Mouse (Mus musculus) lung, postnatal 0 days (tissue): ENCODE data around the gene Gtdc1. TPM values are rescaled to one million over a fixed set of nuclear protein-coding genes. Genes with fewer than 3 reads are reported as not detected.

ENCODE experiments used
- ATAC-seq: fragments of 200-750 bp; cut with Nextera tagmentation; 2 replicates; pipeline ENCODE4 v1.8.0; 2017; ENCODE audit warnings: moderate library complexity
- DNase-seq: peaks from one replicate; pipeline ENCODE4 v3.0.0-alpha.2; 2016; ENCODE audit warnings: low spot score
- H3K27ac ChIP-seq: fragments of 300-500 bp; sonication (generic); 2 replicates; pipeline ENCODE4 v1.5.1; 2014; ENCODE audit warnings: antibody characterized with exemption, mild to moderate bottlenecking, low read length, mixed read lengths
- H3K27me3 ChIP-seq: fragments of 300-500 bp; sonication (generic); replicated peaks from 2 replicates; pipeline ENCODE4 v1.6.1; 2014; ENCODE audit warnings: low read length, mixed read lengths; ENCODE audit not compliant: insufficient read depth
- H3K36me3 ChIP-seq: fragments of 300-500 bp; sonication (generic); 2 replicates; pipeline ENCODE4 v1.6.1; 2014; ENCODE audit warnings: low read length, mixed read lengths; ENCODE audit not compliant: insufficient read depth
- H3K4me1 ChIP-seq: fragments of 300-500 bp; sonication (generic); 2 replicates; pipeline ENCODE4 v1.6.1; 2014; ENCODE audit warnings: antibody characterized with exemption, low read depth, low read length, mixed read lengths; ENCODE audit not compliant: insufficient read depth
- H3K4me2 ChIP-seq: fragments of 300-500 bp; sonication (generic); replicated peaks from 2 replicates; pipeline ENCODE4 v1.6.1; 2014; ENCODE audit warnings: low read depth, mild to moderate bottlenecking, low read length, moderate library complexity, mixed read lengths
- H3K4me3 ChIP-seq: fragments of 300-500 bp; sonication (generic); 2 replicates; pipeline ENCODE4 v1.5.1; 2014; ENCODE audit warnings: low read depth, low read length
- H3K9ac ChIP-seq: fragments of 300-500 bp; sonication (generic); replicated peaks from 2 replicates; pipeline ENCODE4 v1.6.1; 2014; ENCODE audit warnings: low read depth, mild to moderate bottlenecking
- H3K9me3 ChIP-seq: fragments of 300-500 bp; sonication (generic); 2 replicates; pipeline ENCODE4 v1.6.1; 2016; ENCODE audit warnings: low read length, mixed read lengths
- CTCF ChIP-seq: IDR thresholded peaks from 2 replicates; pipeline ENCODE4 v1.5.1; 2016; ENCODE audit warnings: antibody characterized with exemption, mild to moderate bottlenecking
- EP300 ChIP-seq: IDR thresholded peaks from 2 replicates; pipeline ENCODE4 v1.6.1; 2016; ENCODE audit warnings: antibody characterized with exemption, mild to moderate bottlenecking, control low read depth
- WGBS: fragments of 180-500 bp; shearing (Covaris S2); extraction: QIAGEN DNeasy Blood & Tissue Kit; methylation state at CpG from one replicate; pipeline ENCODE4 v1.1.7; 2014; 5-methylcytosine and 5-hydroxymethylcytosine counted together
- polyA plus RNA-seq: library from polyadenylated mRNA; unstranded; fragments of >200 nt; fragmentation: Nextera tagmentation; extraction: Ambion mirVana; gene quantifications from 2 replicates; pipeline ENCODE4 v1.2.1, GENCODE M21; 2015

Gtdc1 gene
- polyA plus RNA-seq, 1 experiment from 2014 or later: 10.0 TPM

DNA sequence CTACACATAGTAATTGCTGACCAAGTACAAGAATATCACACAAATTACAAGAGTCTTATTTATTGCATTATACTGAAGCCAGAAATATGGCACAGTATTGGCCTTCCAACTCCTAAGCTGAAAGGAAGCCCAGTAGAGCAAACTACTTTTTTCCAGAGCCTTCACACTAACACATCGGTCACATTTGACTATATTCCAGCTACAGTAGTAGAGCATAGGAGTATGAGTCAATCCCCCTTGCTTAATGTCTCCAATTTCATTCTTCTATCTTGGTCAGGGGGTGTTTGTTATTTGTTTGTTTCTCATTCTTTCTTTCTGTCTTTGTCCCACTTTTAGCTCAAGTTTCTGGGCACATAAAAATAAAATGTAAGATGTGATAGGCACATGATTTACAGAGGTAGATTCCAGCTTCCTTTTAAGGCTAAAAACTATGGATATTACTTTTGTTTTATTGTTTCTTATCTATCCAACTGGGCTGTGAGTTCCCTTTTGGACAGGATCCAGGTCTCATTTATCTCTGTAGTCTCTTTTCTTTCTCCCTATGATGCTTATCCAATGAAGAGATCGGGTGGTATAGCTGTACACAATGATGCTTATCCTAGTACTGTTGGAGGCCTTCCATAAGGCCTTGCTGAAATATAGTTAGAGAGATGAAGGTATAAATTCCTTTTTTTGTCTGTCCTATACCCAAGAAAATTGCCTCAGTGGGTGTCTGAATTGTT, 38.5 kb upstream of the Gtdc1 start:
- TF ChIP-seq CTCF: no peak
- TF ChIP-seq EP300: no peak
- ATAC-seq (no peak; the same call in 1 of the 2 replicates), DNase-seq (peak; percentile 34)
- H3K27me3 ChIP-seq: no peaks in the 10 kb centered on the region
- no peaks in the 10 kb centered on the region for H3K4me1 ChIP-seq
- no peak overlapping the region for H3K4me2 ChIP-seq
- WGBS: 45% methylated on average over 2 of the region's 2 CpGs
- H3K9me3 ChIP-seq: no peaks in the 10 kb centered on the region
- H3K36me3 ChIP-seq: no peaks in the 10 kb centered on the region
- H3K9ac ChIP-seq: no peak overlapping the region
- H3K4me3 ChIP-seq: no peak overlapping the region
- no peak overlapping the region for H3K27ac ChIP-seq

DNA sequence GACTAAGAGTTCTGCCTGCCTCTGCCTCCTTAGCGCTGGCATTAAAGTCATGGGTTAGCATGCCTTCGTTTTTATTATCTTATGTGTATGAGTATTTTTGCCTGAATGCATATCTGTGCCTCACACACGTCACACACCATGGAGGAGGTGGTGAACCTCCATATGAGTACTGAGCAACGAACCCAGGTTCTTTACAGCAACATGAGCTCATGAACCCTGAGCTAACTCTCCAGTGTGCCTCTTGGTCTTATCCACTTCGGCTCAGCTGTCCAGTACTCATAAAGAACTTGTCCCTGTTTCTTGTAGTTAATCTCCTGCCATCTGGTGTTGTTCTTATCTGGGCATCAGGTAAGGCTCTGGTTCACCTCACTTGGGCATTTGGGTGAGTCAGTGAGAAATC, 35.2 kb upstream of the Gtdc1 start:
- Histone ChIP-seq H3K9ac (no peak overlapping the region), H3K36me3 (no peaks in the 10 kb centered on the region), H3K4me2 (no peak overlapping the region), H3K27me3 (no peaks in the 10 kb centered on the region), H3K4me1 (no peaks in the 10 kb centered on the region), H3K9me3 (no peaks in the 10 kb centered on the region), H3K27ac (no peak overlapping the region), H3K4me3 (no peak overlapping the region)
- 93% methylated on average over 5 of the region's 5 CpGs for WGBS
- ATAC-seq: no peak
- DNase-seq: no peak
- TF ChIP-seq EP300: no peak
- TF ChIP-seq CTCF: no peak

DNA sequence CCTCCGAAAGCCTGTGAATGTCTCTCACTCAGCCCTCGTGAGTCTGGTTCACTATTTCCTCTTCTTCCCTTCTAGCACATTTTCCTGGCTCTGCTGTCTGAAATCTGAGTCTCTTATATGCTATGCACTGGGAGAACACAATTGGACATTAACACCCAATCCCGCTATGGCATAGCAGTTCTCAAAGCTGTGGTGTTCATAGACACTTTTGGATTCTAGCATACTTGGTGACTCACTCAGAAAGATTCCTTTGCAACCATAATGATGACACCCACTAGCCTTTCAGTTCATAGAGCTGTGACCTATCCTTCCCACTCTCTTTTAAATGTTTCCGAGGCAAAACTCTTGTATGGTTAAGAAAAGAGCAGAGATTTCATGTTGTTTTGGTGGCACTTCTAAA, 33.7 kb upstream of the Gtdc1 start:
- no peak for TF ChIP-seq EP300
- TF ChIP-seq CTCF: no peak
- Histone ChIP-seq H3K9ac (no peak overlapping the region), H3K4me2 (no peak overlapping the region), H3K27ac (no peak overlapping the region), H3K4me3 (no peak overlapping the region), H3K9me3 (no peaks in the 10 kb centered on the region), H3K27me3 (no peaks in the 10 kb centered on the region), H3K36me3 (no peaks in the 10 kb centered on the region), H3K4me1 (no peaks in the 10 kb centered on the region)
- WGBS: 84% methylated on average over 4 of the region's 4 CpGs
- DNase-seq (no peak), ATAC-seq (no peak)

DNA sequence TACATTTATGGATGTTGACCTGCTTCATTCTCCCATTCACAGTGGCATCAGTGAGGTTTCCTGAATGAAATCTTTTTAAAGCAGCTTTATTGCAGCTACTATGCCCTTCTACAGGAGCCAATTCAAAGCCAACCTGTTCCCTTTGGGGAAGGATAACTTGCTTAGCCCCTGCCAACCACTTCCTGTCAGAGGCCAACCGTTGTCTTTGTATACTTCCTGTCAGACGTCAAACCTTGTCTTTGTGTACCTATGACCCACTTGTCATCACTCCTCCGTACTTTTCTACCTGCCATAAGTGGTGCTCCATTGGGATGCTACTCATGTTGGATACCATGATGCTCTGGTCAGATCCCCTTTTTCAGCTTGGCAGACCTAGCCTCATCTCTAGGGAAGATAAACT, 33.1 kb upstream of the Gtdc1 start:
- ATAC-seq: no peak
- Histone ChIP-seq H3K36me3 (no peaks in the 10 kb centered on the region), H3K4me2 (no peak overlapping the region), H3K9ac (no peak overlapping the region), H3K4me3 (no peak overlapping the region), H3K27ac (no peak overlapping the region), H3K4me1 (no peaks in the 10 kb centered on the region), H3K9me3 (no peaks in the 10 kb centered on the region), H3K27me3 (no peaks in the 10 kb centered on the region)
- DNase-seq: no peak
- 51% methylated on average over 3 of the region's 3 CpGs for WGBS
- TF ChIP-seq EP300 (no peak), CTCF (no peak)

DNA sequence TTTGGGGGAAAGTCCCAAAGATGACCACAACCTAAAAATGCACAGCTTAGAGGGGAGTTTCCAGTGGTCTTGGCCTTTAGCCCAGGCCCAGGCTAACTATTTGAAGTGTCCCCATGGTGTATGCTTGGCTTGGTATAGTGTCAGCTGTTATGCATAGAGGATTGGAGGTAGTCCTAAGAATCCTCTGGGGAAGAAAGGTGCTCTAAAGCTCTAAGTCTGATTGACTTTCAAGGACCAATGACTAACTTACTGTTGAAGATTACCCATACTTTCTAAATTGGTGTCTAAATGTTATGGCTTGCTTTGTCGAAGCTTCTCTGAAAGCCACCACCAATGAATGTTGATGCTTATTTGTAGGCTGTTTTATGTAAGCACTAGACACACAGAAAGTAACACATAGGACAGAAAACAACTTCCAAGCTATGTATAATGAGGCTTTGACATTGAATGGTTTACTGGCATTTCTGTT, 29.9 kb upstream of the Gtdc1 start:
- Histone ChIP-seq H3K4me3 (no peak overlapping the region), H3K27ac (no peak overlapping the region), H3K9me3 (no peaks in the 10 kb centered on the region), H3K9ac (no peak overlapping the region), H3K4me2 (no peak overlapping the region), H3K4me1 (no peaks in the 10 kb centered on the region), H3K36me3 (no peaks in the 10 kb centered on the region), H3K27me3 (no peaks in the 10 kb centered on the region)
- DNase-seq: no peak
- 90% methylated on average over 1 of the region's 1 CpGs for WGBS
- ATAC-seq: no peak
- TF ChIP-seq EP300: no peak
- no peak for TF ChIP-seq CTCF

GRCm38 (mm10) chr2:44956232-44956631, 28.8 kb upstream of the Gtdc1 start:
- no peaks in the 10 kb centered on the region for H3K9me3 ChIP-seq
- no peaks in the 10 kb centered on the region for H3K36me3 ChIP-seq
- H3K27me3 ChIP-seq: no peaks in the 10 kb centered on the region
- 23% methylated on average over 3 of the region's 3 CpGs for WGBS
- no peak overlapping the region for H3K4me3 ChIP-seq
- DNase-seq (peak; percentile 67), ATAC-seq (peak; percentile 84)
- no peaks in the 10 kb centered on the region for H3K4me1 ChIP-seq
- TF ChIP-seq CTCF (no peak), EP300 (peak; percentile 11; the same call in 1 of the 2 replicates)
- no peak overlapping the region for H3K4me2 ChIP-seq
- H3K9ac ChIP-seq: no peak overlapping the region
- no peak overlapping the region for H3K27ac ChIP-seq
